Mouse (Mus musculus): ENCODE data around the gene Usp6nl.

DNA sequence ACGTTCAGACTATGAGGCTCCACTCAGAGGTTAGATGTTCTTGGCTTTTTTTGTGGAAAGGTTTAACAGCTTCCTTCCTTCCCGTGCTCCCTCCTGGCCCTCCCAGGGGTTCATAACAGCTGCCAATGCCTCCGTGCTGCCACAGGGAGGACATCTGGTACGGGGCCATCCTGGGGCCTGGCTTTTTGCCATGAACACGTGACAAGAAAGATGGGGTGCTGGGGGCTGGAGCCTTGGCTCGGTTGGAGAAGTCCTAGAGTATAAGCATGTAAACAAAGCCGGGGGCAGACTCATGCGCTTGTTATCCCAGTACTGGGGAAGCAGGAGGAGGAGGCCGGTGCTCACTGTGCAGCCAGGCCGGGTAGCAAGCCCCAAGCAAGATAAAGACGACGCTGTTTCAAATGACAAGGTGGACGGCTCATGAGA, 156.5 kb downstream of the Usp6nl start:
- TF ChIP-seq CTCF (IDR thresholded peaks at IDR 0.05; ENCODE audit: low read depth) (peak; percentile 38), EP300 (optimal IDR thresholded peaks at IDR 0.05) (no peak)

Measured in stomach, postnatal 0 days (tissue).